Mouse (Mus musculus): ENCODE data around the gene Ier5l.

- TF ChIP-seq CTCF (conservative IDR thresholded peaks at IDR 0.05; ENCODE audit: insufficient read depth, insufficient read length, low read depth, low read length) (no peak), POLR2A (IDR thresholded peaks at IDR 0.05; ENCODE audit: low read depth, low read length) (no peak)
Measured at GRCm38 (mm10) chr2:30523727-30524126, 49.7 kb upstream of the Ier5l start.
